Mouse (Mus musculus): ENCODE data around the gene Nudt22. TPM values are rescaled to one million over a fixed set of nuclear protein-coding genes. Genes with fewer than 3 reads are reported as not detected.

Nudt22 gene
- polyA plus RNA-seq, 1 experiment, result 7.7 TPM

DNA sequence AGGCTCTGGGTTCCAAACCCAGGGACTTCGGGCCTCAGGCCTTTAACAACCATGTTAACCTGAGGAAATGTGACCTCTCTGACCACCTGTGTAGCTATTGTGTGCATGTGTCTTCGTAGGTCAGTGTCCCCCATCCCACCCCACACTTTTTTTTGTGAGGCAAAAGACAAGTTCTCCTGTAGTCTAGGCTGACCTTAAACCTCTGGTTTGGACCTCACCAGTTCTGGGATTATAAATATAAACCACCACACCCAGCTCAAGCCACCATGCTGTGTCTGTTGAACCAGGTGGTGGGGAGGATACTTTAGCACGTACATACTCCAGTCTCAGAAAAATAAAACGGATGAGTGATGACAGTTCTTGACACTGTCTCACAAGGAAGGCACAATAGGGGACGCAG lies 46.0 kb downstream of the Nudt22 start:
- Histone ChIP-seq H3K9me3 (replicated peaks; ENCODE audit: control insufficient read depth, insufficient read depth, low read length, poor library complexity, severe bottlenecking) (no peaks in the 10 kb centered on the region), H3K27ac (ENCODE audit: insufficient read depth, low read length) (no peak overlapping the region), H3K27me3 (ENCODE audit: control insufficient read depth, insufficient read depth, low read length, poor library complexity, severe bottlenecking) (no peaks in the 10 kb centered on the region), H3K4me1 (ENCODE audit: control insufficient read depth, insufficient read depth, low read length) (peaks cover 3% of the 10 kb centered on the region), H3K36me3 (ENCODE audit: control insufficient read depth, insufficient read depth, low read length, poor library complexity, severe bottlenecking) (no peaks in the 10 kb centered on the region), H3K4me3 (ENCODE audit: low read depth, low read length) (no peak overlapping the region), H3K9ac (ENCODE audit: low read depth, poor library complexity, severe bottlenecking) (no peak overlapping the region)
- no peak for TF ChIP-seq EP300 (IDR thresholded peaks at IDR 0.05; ENCODE audit: insufficient read depth, low read depth, low read length)
- TF ChIP-seq CTCF (IDR thresholded peaks at IDR 0.05; ENCODE audit: low read depth, low read length), result no peak
- no peak for TF ChIP-seq POLR2A (IDR thresholded peaks at IDR 0.05; ENCODE audit: insufficient read depth, low read length)

DNA sequence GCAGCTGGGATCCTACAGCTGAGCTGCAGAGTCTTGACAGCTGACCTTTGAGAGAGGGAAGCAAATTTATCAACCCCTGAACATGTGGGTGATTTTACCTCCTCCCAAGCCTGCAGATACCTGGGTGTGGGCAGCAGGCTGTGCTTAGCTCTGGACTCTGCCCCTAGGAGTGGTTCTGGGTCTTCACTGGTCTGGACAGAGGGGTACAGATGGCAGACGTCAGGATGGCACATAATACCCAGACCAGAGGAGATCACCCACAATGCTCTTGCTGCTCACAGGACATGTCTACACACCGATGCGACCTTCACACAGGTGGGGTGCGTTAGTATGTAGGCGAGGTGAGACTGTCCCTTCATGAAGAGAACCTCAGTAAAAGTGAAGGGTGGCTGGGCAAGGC lies 46.4 kb downstream of the Nudt22 start:
- TF ChIP-seq EP300 (IDR thresholded peaks at IDR 0.05; ENCODE audit: insufficient read depth, low read depth, low read length), result no peak
- TF ChIP-seq CTCF (IDR thresholded peaks at IDR 0.05; ENCODE audit: low read depth, low read length), result no peak
- TF ChIP-seq POLR2A (IDR thresholded peaks at IDR 0.05; ENCODE audit: insufficient read depth, low read length), result no peak
- Histone ChIP-seq H3K27ac (ENCODE audit: insufficient read depth, low read length) (no peak overlapping the region), H3K36me3 (ENCODE audit: control insufficient read depth, insufficient read depth, low read length, poor library complexity, severe bottlenecking) (no peaks in the 10 kb centered on the region), H3K27me3 (ENCODE audit: control insufficient read depth, insufficient read depth, low read length, poor library complexity, severe bottlenecking) (no peaks in the 10 kb centered on the region), H3K9me3 (replicated peaks; ENCODE audit: control insufficient read depth, insufficient read depth, low read length, poor library complexity, severe bottlenecking) (no peaks in the 10 kb centered on the region), H3K9ac (ENCODE audit: low read depth, poor library complexity, severe bottlenecking) (no peak overlapping the region), H3K4me3 (ENCODE audit: low read depth, low read length) (no peak overlapping the region), H3K4me1 (ENCODE audit: control insufficient read depth, insufficient read depth, low read length) (peaks cover 3% of the 10 kb centered on the region)

DNA sequence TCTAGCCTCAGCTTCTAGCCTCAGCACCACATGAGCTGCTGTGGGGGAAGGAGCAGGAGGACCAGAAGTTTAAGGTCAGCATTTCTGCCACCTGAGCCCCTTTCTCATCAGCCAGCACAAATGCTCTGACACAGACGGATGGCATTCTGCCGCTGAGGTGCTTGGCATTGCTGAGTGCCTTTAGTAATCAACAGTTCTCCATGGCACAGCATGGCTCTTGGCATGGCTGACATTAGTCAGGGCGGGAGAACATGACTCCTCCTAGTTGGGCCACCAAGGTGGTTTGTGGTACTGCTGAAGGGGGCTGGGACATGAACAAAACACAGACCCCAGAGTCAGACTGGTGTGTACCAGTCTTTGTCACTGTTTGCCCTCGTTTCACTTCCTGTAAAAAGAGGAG lies 47.7 kb downstream of the Nudt22 start:
- no peak for TF ChIP-seq POLR2A (IDR thresholded peaks at IDR 0.05; ENCODE audit: insufficient read depth, low read length)
- Histone ChIP-seq H3K4me1 (ENCODE audit: control insufficient read depth, insufficient read depth, low read length) (peaks cover 3% of the 10 kb centered on the region), H3K9ac (ENCODE audit: low read depth, poor library complexity, severe bottlenecking) (0 out of 2 replicates have a peak overlapping the region, but pooled peaks have one; percentile 6), H3K27ac (ENCODE audit: insufficient read depth, low read length) (peak overlapping the region; percentile 51), H3K9me3 (replicated peaks; ENCODE audit: control insufficient read depth, insufficient read depth, low read length, poor library complexity, severe bottlenecking) (no peaks in the 10 kb centered on the region), H3K4me3 (ENCODE audit: low read depth, low read length) (no peak overlapping the region), H3K27me3 (ENCODE audit: control insufficient read depth, insufficient read depth, low read length, poor library complexity, severe bottlenecking) (no peaks in the 10 kb centered on the region), H3K36me3 (ENCODE audit: control insufficient read depth, insufficient read depth, low read length, poor library complexity, severe bottlenecking) (no peaks in the 10 kb centered on the region)

DNA sequence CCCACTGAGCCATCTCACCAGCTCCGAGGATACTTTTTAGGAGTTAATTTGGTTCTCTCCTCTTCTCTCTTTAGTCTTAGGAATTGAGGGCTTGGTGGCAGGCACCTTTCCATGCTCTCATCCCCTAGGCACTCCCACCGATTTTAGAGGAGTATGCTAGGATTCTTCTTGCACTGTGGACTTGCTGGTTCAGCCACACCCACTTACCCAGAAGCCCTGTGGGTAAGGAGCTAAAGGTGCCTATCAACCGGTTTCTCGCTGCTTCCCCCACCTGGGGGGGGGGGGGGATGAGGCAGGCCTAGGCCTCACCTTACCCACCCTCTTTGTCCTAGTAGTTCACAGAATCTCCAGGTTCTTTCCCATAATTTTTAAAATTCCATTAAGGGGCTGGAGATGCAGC lies 48.2 kb downstream of the Nudt22 start:
- peaks cover 3% of the 10 kb centered on the region for H3K4me1 ChIP-seq (ENCODE audit: control insufficient read depth, insufficient read depth, low read length)
- 0 out of 2 replicates have a peak overlapping the region, but pooled peaks have one; percentile 6 for H3K9ac ChIP-seq (ENCODE audit: low read depth, poor library complexity, severe bottlenecking)
- H3K36me3 ChIP-seq (ENCODE audit: control insufficient read depth, insufficient read depth, low read length, poor library complexity, severe bottlenecking), result no peaks in the 10 kb centered on the region
- H3K27me3 ChIP-seq (ENCODE audit: control insufficient read depth, insufficient read depth, low read length, poor library complexity, severe bottlenecking), result no peaks in the 10 kb centered on the region
- TF ChIP-seq CTCF (IDR thresholded peaks at IDR 0.05; ENCODE audit: low read depth, low read length) (no peak), POLR2A (IDR thresholded peaks at IDR 0.05; ENCODE audit: insufficient read depth, low read length) (no peak), EP300 (IDR thresholded peaks at IDR 0.05; ENCODE audit: insufficient read depth, low read depth, low read length) (0 out of 2 replicates have a peak, but pooled peaks have one; percentile 5)
- H3K27ac ChIP-seq (ENCODE audit: insufficient read depth, low read length), result peak overlapping the region; percentile 51
- no peak overlapping the region for H3K4me3 ChIP-seq (ENCODE audit: low read depth, low read length)
- no peaks in the 10 kb centered on the region for H3K9me3 ChIP-seq (replicated peaks; ENCODE audit: control insufficient read depth, insufficient read depth, low read length, poor library complexity, severe bottlenecking)

DNA sequence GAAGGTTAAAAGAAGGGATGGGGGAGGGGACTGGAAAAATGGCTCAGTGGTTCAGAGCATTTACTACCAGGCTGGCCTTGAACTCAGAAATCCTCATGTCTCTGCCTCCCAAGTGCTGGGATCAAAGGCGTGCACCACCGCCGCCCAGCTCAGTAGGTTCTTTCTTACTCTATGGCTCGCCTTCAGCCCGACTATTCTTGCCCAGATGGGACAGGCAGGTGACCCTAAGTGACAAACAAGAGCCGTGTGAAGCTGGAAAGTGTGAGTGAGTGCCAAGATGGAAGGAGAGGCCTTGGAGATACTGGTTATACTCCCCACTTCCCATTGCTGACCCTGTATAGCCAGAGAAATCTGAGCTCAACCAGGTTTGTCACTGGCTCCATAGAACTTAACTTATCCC lies 52.2 kb downstream of the Nudt22 start:
- no peaks in the 10 kb centered on the region for H3K27me3 ChIP-seq (ENCODE audit: control insufficient read depth, insufficient read depth, low read length, poor library complexity, severe bottlenecking)
- H3K36me3 ChIP-seq (ENCODE audit: control insufficient read depth, insufficient read depth, low read length, poor library complexity, severe bottlenecking), result no peaks in the 10 kb centered on the region
- peaks cover 3% of the 10 kb centered on the region for H3K4me1 ChIP-seq (ENCODE audit: control insufficient read depth, insufficient read depth, low read length)
- H3K9ac ChIP-seq (ENCODE audit: low read depth, poor library complexity, severe bottlenecking), result no peak overlapping the region
- no peak overlapping the region for H3K27ac ChIP-seq (ENCODE audit: insufficient read depth, low read length)
- TF ChIP-seq CTCF (IDR thresholded peaks at IDR 0.05; ENCODE audit: low read depth, low read length) (no peak), POLR2A (IDR thresholded peaks at IDR 0.05; ENCODE audit: insufficient read depth, low read length) (no peak), EP300 (IDR thresholded peaks at IDR 0.05; ENCODE audit: insufficient read depth, low read depth, low read length) (no peak)
- H3K4me3 ChIP-seq (ENCODE audit: low read depth, low read length), result no peak overlapping the region
- H3K9me3 ChIP-seq (replicated peaks; ENCODE audit: control insufficient read depth, insufficient read depth, low read length, poor library complexity, severe bottlenecking), result no peaks in the 10 kb centered on the region

Other genes with a start within 250 kb of the Nudt22 start
- 4.5 and 5.2 TPM in 2 replicates for gene Rps6ka4, start 155.5 kb downstream of the Nudt22 start, polyA plus RNA-seq (2011; ENCODE audit: insufficient read depth, insufficient read length, low read depth, missing spikeins)
- 1.1 and 1.9 TPM in 2 replicates for gene Ccdc88b, start 137.9 kb downstream of the Nudt22 start, polyA plus RNA-seq (2011; ENCODE audit: insufficient read depth, insufficient read length, low read depth, missing spikeins)
- gene Trmt112, start 86.4 kb downstream of the Nudt22 start, polyA plus RNA-seq (2011; ENCODE audit: insufficient read depth, insufficient read length, low read depth, missing spikeins), result 109 and 112 TPM in 2 replicates
- gene Prdx5, start 86.0 kb downstream of the Nudt22 start, polyA plus RNA-seq (2011; ENCODE audit: insufficient read depth, insufficient read length, low read depth, missing spikeins), result 56.4 and 66.9 TPM in 2 replicates
- 13.6 and 16.7 TPM in 2 replicates for gene Esrra, start 74.3 kb downstream of the Nudt22 start, polyA plus RNA-seq (2011; ENCODE audit: insufficient read depth, insufficient read length, low read depth, missing spikeins)
- 1.4 and 1.8 TPM in 2 replicates for gene Catsperz, start 70.7 kb downstream of the Nudt22 start, polyA plus RNA-seq (2011; ENCODE audit: insufficient read depth, insufficient read length, low read depth, missing spikeins)
- gene Kcnk4, start 61.6 kb downstream of the Nudt22 start, polyA plus RNA-seq (2011; ENCODE audit: insufficient read depth, insufficient read length, low read depth, missing spikeins), result 1.5 TPM in 1 of 2 replicates, not detected in the other
- 14.6 and 16.2 TPM in 2 replicates for gene Bad, start 54.3 kb downstream of the Nudt22 start, polyA plus RNA-seq (2011; ENCODE audit: insufficient read depth, insufficient read length, low read depth, missing spikeins)
- 9.0 and 12.8 TPM in 2 replicates for gene Gpr137, start 53.6 kb downstream of the Nudt22 start, polyA plus RNA-seq (2011; ENCODE audit: insufficient read depth, insufficient read length, low read depth, missing spikeins)
- 151 and 166 TPM in 2 replicates for gene Ppp1r14b, start 21.1 kb downstream of the Nudt22 start, polyA plus RNA-seq (2011; ENCODE audit: insufficient read depth, insufficient read length, low read depth, missing spikeins)
- gene Plcb3, start 19.6 kb downstream of the Nudt22 start, polyA plus RNA-seq (2011; ENCODE audit: insufficient read depth, insufficient read length, low read depth, missing spikeins), result 42.4 and 45.6 TPM in 2 replicates
- 40.4 and 45.5 TPM in 2 replicates for gene Fkbp2, start 15.6 kb downstream of the Nudt22 start, polyA plus RNA-seq (2011; ENCODE audit: insufficient read depth, insufficient read length, low read depth, missing spikeins)
- gene Vegfb, start 8.5 kb downstream of the Nudt22 start, polyA plus RNA-seq (2011; ENCODE audit: insufficient read depth, insufficient read length, low read depth, missing spikeins), result 44.7 and 49.1 TPM in 2 replicates
- 14.8 and 15.8 TPM in 2 replicates for gene Dnajc4, start 3.5 kb downstream of the Nudt22 start, polyA plus RNA-seq (2011; ENCODE audit: insufficient read depth, insufficient read length, low read depth, missing spikeins)
- gene Trpt1, start within 50 bp of the Nudt22 start, polyA plus RNA-seq (2011; ENCODE audit: insufficient read depth, insufficient read length, low read depth, missing spikeins), result 7.3 and 8.4 TPM in 2 replicates
- 0.59 and 1.0 TPM in 2 replicates for gene Fermt3, start 23.4 kb upstream of the Nudt22 start, polyA plus RNA-seq (2011; ENCODE audit: insufficient read depth, insufficient read length, low read depth, missing spikeins)
- gene Stip1, start 43.9 kb upstream of the Nudt22 start, polyA plus RNA-seq (2011; ENCODE audit: insufficient read depth, insufficient read length, low read depth, missing spikeins), result 519 and 544 TPM in 2 replicates
- 6.7 and 7.6 TPM in 2 replicates for gene Macrod1, start 60.7 kb upstream of the Nudt22 start, polyA plus RNA-seq (2011; ENCODE audit: insufficient read depth, insufficient read length, low read depth, missing spikeins)
- 0.51 and 0.82 TPM in 2 replicates for gene Flrt1, start 109.6 kb upstream of the Nudt22 start, polyA plus RNA-seq (2011; ENCODE audit: insufficient read depth, insufficient read length, low read depth, missing spikeins)
- gene Otub1, start 210.2 kb upstream of the Nudt22 start, polyA plus RNA-seq (2011; ENCODE audit: insufficient read depth, insufficient read length, low read depth, missing spikeins), result 86.7 and 87.5 TPM in 2 replicates
- 584 and 638 TPM in 2 replicates for gene Cox8a, start 221.5 kb upstream of the Nudt22 start, polyA plus RNA-seq (2011; ENCODE audit: insufficient read depth, insufficient read length, low read depth, missing spikeins)
- 41.0 and 45.1 TPM in 2 replicates for gene Naa40, start 245.1 kb upstream of the Nudt22 start, polyA plus RNA-seq (2011; ENCODE audit: insufficient read depth, insufficient read length, low read depth, missing spikeins)